Mouse (Mus musculus): ENCODE results near the gene Vmn1r227. TPM values are rescaled to one million over a fixed set of nuclear protein-coding genes. Genes with fewer than 3 reads are reported as not detected.

Vmn1r227 gene
- not detected in 2 replicates for polyA plus RNA-seq (2016; fragmentation: Nextera tagmentation; extraction: Ambion mirVana)

- WGBS = 20% methylated on average over 1 of the region's 1 CpGs
Measured at GRCm38 (mm10) chr17:20729543-20729942, at the start of gene Vmn1r227. Gene Vmn1r227 (plus strand): TSS chr17:20729843.

GRCm38 (mm10) chr17:20682543-20682942 is 47.1 kb upstream of the Vmn1r227 start, which contains the start of gene Vmn1r226:
Gene Vmn1r226 (plus strand): TSS chr17:20682843.
- H3K27ac ChIP-seq = no peak within 1 kb of the TSS
- H3K27me3 ChIP-seq (ENCODE audit: insufficient read depth, poor library complexity, severe bottlenecking) = no peaks in the 10 kb centered on the region
- DNase-seq (ENCODE audit: low spot score) = no peak
- H3K36me3 ChIP-seq = no peaks in the 10 kb centered on the region
- H3K4me3 ChIP-seq = no peak within 1 kb of the TSS
- no peaks in the 10 kb centered on the region for H3K4me1 ChIP-seq
- H3K9me3 ChIP-seq = 0 out of 2 replicates have a peak, but pooled peaks cover 6% of the 10 kb centered on the region

More at GRCm38 (mm10) chr17:20729543-20729942, at the start of gene Vmn1r227:
- no peaks in the 10 kb centered on the region for H3K27me3 ChIP-seq (ENCODE audit: insufficient read depth, poor library complexity, severe bottlenecking)
- no peak for DNase-seq (ENCODE audit: low spot score)
- H3K4me3 ChIP-seq = no peak within 1 kb of the TSS
- no peaks in the 10 kb centered on the region for H3K36me3 ChIP-seq
- H3K4me1 ChIP-seq = no peaks in the 10 kb centered on the region
- H3K27ac ChIP-seq = no peak within 1 kb of the TSS
- H3K9me3 ChIP-seq = no peaks in the 10 kb centered on the region

GRCm38 (mm10) chr17:20786057-20786456 is 56.4 kb downstream of the Vmn1r227 start, which contains the start of gene Vmn1r228:
Gene Vmn1r228 (minus strand): TSS chr17:20786157.
- Histone ChIP-seq H3K4me3 (no peak within 1 kb of the TSS), H3K36me3 (no peaks in the 10 kb centered on the region), H3K9me3 (peaks cover 10% of the 10 kb centered on the region; the same call in 1 of the 2 replicates), H3K4me1 (no peaks in the 10 kb centered on the region), H3K27ac (no peak within 1 kb of the TSS), H3K27me3 (ENCODE audit: insufficient read depth, poor library complexity, severe bottlenecking) (no peaks in the 10 kb centered on the region)
- DNase-seq (ENCODE audit: low spot score) = no peak

Other genes with a start within 250 kb of the Vmn1r227 start
- gene Vmn2r108, start 248.5 kb upstream of the Vmn1r227 start, polyA plus RNA-seq (2016; fragmentation: Nextera tagmentation; extraction: Ambion mirVana) = not detected in 2 replicates
- not detected in 2 replicates for gene Vmn1r225, start 231.7 kb upstream of the Vmn1r227 start, polyA plus RNA-seq (2016; fragmentation: Nextera tagmentation; extraction: Ambion mirVana)
- gene Vmn2r109, start 165.1 kb upstream of the Vmn1r227 start, polyA plus RNA-seq (2016; fragmentation: Nextera tagmentation; extraction: Ambion mirVana) = not detected in 2 replicates
- 0.02 and 0.03 TPM in 2 replicates for gene Vmn2r110, start 133.4 kb upstream of the Vmn1r227 start, polyA plus RNA-seq (2016; fragmentation: Nextera tagmentation; extraction: Ambion mirVana)
- not detected in 2 replicates for gene Fpr-rs3, start 105.0 kb upstream of the Vmn1r227 start, polyA plus RNA-seq (2016; fragmentation: Nextera tagmentation; extraction: Ambion mirVana)
- gene Vmn1r226, start 47.0 kb upstream of the Vmn1r227 start, polyA plus RNA-seq (2016; fragmentation: Nextera tagmentation; extraction: Ambion mirVana) = not detected in 2 replicates
- not detected in 2 replicates for gene Vmn1r228, start 56.3 kb downstream of the Vmn1r227 start, polyA plus RNA-seq (2016; fragmentation: Nextera tagmentation; extraction: Ambion mirVana)
- 0.02 TPM in 1 of 2 replicates, not detected in the other for gene Vmn1r229, start 81.7 kb downstream of the Vmn1r227 start, polyA plus RNA-seq (2016; fragmentation: Nextera tagmentation; extraction: Ambion mirVana)
- not detected in 2 replicates for gene Vmn1r230, start 110.6 kb downstream of the Vmn1r227 start, polyA plus RNA-seq (2016; fragmentation: Nextera tagmentation; extraction: Ambion mirVana)
- not detected in 2 replicates for gene Vmn1r231, start 175.2 kb downstream of the Vmn1r227 start, polyA plus RNA-seq (2016; fragmentation: Nextera tagmentation; extraction: Ambion mirVana)
- not detected in 2 replicates for gene Vmn1r232, start 189.9 kb downstream of the Vmn1r227 start, polyA plus RNA-seq (2016; fragmentation: Nextera tagmentation; extraction: Ambion mirVana)
- 407 and 413 TPM in 2 replicates for gene Ppp2r1a, start 215.5 kb downstream of the Vmn1r227 start, polyA plus RNA-seq (2016; fragmentation: Nextera tagmentation; extraction: Ambion mirVana)